Mouse (Mus musculus) adrenal gland, postnatal 25 days (tissue): Measurements from ENCODE around the gene Bloc1s6. TPM values are rescaled to one million over a fixed set of nuclear protein-coding genes. Genes with fewer than 3 reads are reported as not detected.

Experiments used
- DNase-seq: peaks from one replicate; pipeline ENCODE4 v3.0.0; 2021; ENCODE audit warnings: mixed read lengths
- long read RNA-seq: library from polyadenylated mRNA; stranded (forward); transcript quantifications from one replicate; pipeline ENCODE4 v2.0.0, GENCODE M21; 2021
- total RNA-seq: library from RNA; stranded (reverse); gene quantifications from 2 replicates; pipeline ENCODE4 v1.2.3, GENCODE M21; 2021

Gene Bloc1s6
- 26.2 and 38.4 TPM in 2 replicates for total RNA-seq
- long read RNA-seq, transcript Bloc1s6-201 (5 exons, 3,484 nt): major isoform, 39 of 46 reads
- long read RNA-seq, partial matches to known transcripts: 0 of 46 reads
- long read RNA-seq, other reads (novel, unspliced or antisense): 4 of 46 reads

GRCm38 (mm10) chr2:122737894-122738830, at the start of gene Bloc1s6:
Gene Bloc1s6 (plus strand): TSS chr2:122738503.
- DNase-seq: peak; percentile 86

GRCm38 (mm10) chr2:122697526-122697925, 40.8 kb upstream of the Bloc1s6 start:
- no peak for DNase-seq

- no peak for DNase-seq
These were observed 37.3 kb upstream of the Bloc1s6 start for GRCm38 (mm10) chr2:122701012-122701411.

- DNase-seq: no peak
These were observed 36.5 kb upstream of the Bloc1s6 start for GRCm38 (mm10) chr2:122701871-122702180.

- DNase-seq: peak; percentile 89
These were observed 35.9 kb upstream of the Bloc1s6 start, which contains the start of gene Slc30a4 for GRCm38 (mm10) chr2:122702181-122703036. Gene Slc30a4 (minus strand): TSS chr2:122702663.

GRCm38 (mm10) chr2:122704572-122704971, 33.7 kb upstream of the Bloc1s6 start:
- no peak for DNase-seq

GRCm38 (mm10) chr2:122708080-122708479, 30.2 kb upstream of the Bloc1s6 start:
- DNase-seq: no peak

GRCm38 (mm10) chr2:122709156-122709555, 29.1 kb upstream of the Bloc1s6 start:
- no peak for DNase-seq

GRCm38 (mm10) chr2:122711911-122712310, 26.4 kb upstream of the Bloc1s6 start:
- DNase-seq: no peak

GRCm38 (mm10) chr2:122712848-122713247, 25.5 kb upstream of the Bloc1s6 start:
- DNase-seq: no peak

- DNase-seq: no peak
These were observed 23.1 kb upstream of the Bloc1s6 start for GRCm38 (mm10) chr2:122715148-122715692.

GRCm38 (mm10) chr2:122716301-122716842, 21.9 kb upstream of the Bloc1s6 start:
- no peak for DNase-seq

GRCm38 (mm10) chr2:122719232-122719631, 19.1 kb upstream of the Bloc1s6 start:
- no peak for DNase-seq

GRCm38 (mm10) chr2:122720564-122720963, 17.7 kb upstream of the Bloc1s6 start:
- no peak for DNase-seq

GRCm38 (mm10) chr2:122725604-122726003, 12.7 kb upstream of the Bloc1s6 start:
- DNase-seq: peak; percentile 64

GRCm38 (mm10) chr2:122731456-122731855, 6.8 kb upstream of the Bloc1s6 start:
- DNase-seq: no peak

- no peak for DNase-seq
These were observed 720 bp downstream of the Bloc1s6 start for GRCm38 (mm10) chr2:122739023-122739422.

- DNase-seq: no peak
These were observed 8.2 kb downstream of the Bloc1s6 start for GRCm38 (mm10) chr2:122746461-122746860.

GRCm38 (mm10) chr2:122753739-122754343, 15.5 kb downstream of the Bloc1s6 start:
- peak; percentile 57 for DNase-seq

GRCm38 (mm10) chr2:122759791-122760190, 21.5 kb downstream of the Bloc1s6 start:
- no peak for DNase-seq

- no peak for DNase-seq
These were observed 24.7 kb downstream of the Bloc1s6 start for GRCm38 (mm10) chr2:122762991-122763390.

GRCm38 (mm10) chr2:122764526-122764925, 26.2 kb downstream of the Bloc1s6 start:
- DNase-seq: no peak
